Mouse (Mus musculus) kidney, embryonic 14.5 days (tissue): Measurements from ENCODE around the gene Lrrc39. TPM values are rescaled to one million over a fixed set of nuclear protein-coding genes. Genes with fewer than 3 reads are reported as not detected.

Source experiments
- ATAC-seq: fragments of 200-750 bp; cut with Nextera tagmentation; 2 replicates; pipeline ENCODE4 v1.8.0; 2017; ENCODE audit warnings: moderate number of reproducible peaks, mild to moderate bottlenecking, moderate TSS enrichment, moderate library complexity; ENCODE audit not compliant: low FRiP score, low TSS enrichment
- H3K27ac ChIP-seq: fragments of 300-500 bp; sonication (generic); 2 replicates; pipeline ENCODE4 v1.5.1; 2014; ENCODE audit warnings: low read depth, mild to moderate bottlenecking, low read length, moderate library complexity, mixed read lengths
- H3K27me3 ChIP-seq: fragments of 300-500 bp; sonication (generic); 2 replicates; pipeline ENCODE4 v1.6.1; 2014; ENCODE audit warnings: mild to moderate bottlenecking, low read length; ENCODE audit not compliant: control insufficient read depth, insufficient read depth
- H3K36me3 ChIP-seq: fragments of 300-500 bp; sonication (generic); 2 replicates; pipeline ENCODE4 v1.6.1; 2014; ENCODE audit warnings: low read length, mixed read lengths; ENCODE audit not compliant: control insufficient read depth, insufficient read depth
- H3K4me1 ChIP-seq: fragments of 300-500 bp; sonication (generic); 2 replicates; pipeline ENCODE4 v1.6.1; 2014; ENCODE audit warnings: low read length, mixed read lengths; ENCODE audit not compliant: control insufficient read depth, insufficient read depth
- H3K4me2 ChIP-seq: fragments of 300-500 bp; sonication (generic); replicated peaks from 2 replicates; pipeline ENCODE4 v1.6.1; 2014; ENCODE audit warnings: low read depth, mild to moderate bottlenecking, low read length
- H3K4me3 ChIP-seq: fragments of 300-500 bp; sonication (generic); 2 replicates; pipeline ENCODE4 v1.5.1; 2014; ENCODE audit warnings: mild to moderate bottlenecking, low read length
- H3K9ac ChIP-seq: fragments of 300-500 bp; sonication (generic); 2 replicates; pipeline ENCODE4 v1.6.1; 2014; ENCODE audit warnings: low read depth, mild to moderate bottlenecking, low read length, moderate library complexity
- H3K9me3 ChIP-seq: fragments of 300-500 bp; sonication (generic); 2 replicates; pipeline ENCODE4 v1.6.1; 2016; ENCODE audit warnings: low read length; ENCODE audit not compliant: control insufficient read depth
- WGBS: fragments of 180-500 bp; shearing (Covaris S2); extraction: QIAGEN DNeasy Blood & Tissue Kit; methylation state at CpG from one replicate; pipeline ENCODE4 v1.1.7; 2014; 5-methylcytosine and 5-hydroxymethylcytosine counted together
- polyA plus RNA-seq: library from polyadenylated mRNA; unstranded; fragments of >200 nt; fragmentation: Nextera tagmentation; extraction: Ambion mirVana; gene quantifications from 2 replicates; pipeline ENCODE4 v1.2.1, GENCODE M21; 2014

Lrrc39 gene
- polyA plus RNA-seq, 1 experiment from 2014 or later: 0.45 TPM

DNA sequence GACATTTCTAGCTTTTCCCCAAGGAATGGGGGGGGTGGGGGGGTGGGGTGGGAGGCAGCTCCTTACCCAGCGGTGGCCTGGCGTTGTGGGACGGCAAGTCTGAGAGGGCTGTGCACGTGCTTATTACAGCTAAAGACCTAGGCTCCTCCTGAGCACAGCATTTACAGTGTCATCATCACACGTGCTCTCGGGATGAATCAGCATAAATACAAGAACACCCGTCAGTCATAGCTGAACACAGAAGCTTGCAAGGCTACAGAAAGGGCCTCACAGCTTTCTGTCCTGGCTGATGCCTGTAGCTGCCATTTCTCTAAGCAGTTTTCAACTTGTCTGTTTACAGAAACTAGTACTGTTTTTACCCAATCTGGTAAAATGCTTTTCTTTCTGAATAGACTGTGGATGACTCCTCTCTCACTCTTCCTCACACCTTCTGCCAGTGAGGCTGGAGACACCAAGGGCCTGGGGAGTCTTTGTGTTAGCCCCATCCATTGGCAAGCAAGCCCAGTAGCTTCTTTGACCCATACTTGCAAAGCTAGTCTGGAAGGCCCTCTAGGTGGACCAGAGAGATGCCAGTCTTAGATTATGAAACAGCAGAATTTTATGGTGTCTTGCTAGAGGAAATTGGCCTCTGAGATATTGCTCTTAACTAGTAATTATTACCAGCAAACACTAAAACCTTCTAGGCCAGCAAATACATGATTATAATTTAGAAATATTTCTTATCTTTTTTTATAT lies 58.0 kb downstream of the Lrrc39 start:
- ATAC-seq: no peak
- Histone ChIP-seq H3K27ac (no peak overlapping the region), H3K4me2 (no peak overlapping the region), H3K27me3 (no peaks in the 10 kb centered on the region), H3K36me3 (peaks cover 29% of the 10 kb centered on the region; the same call in 1 of the 2 replicates), H3K4me1 (no peaks in the 10 kb centered on the region), H3K9ac (no peak overlapping the region), H3K4me3 (no peak overlapping the region), H3K9me3 (no peaks in the 10 kb centered on the region)
- WGBS: 97% methylated on average over 7 of the region's 7 CpGs

DNA sequence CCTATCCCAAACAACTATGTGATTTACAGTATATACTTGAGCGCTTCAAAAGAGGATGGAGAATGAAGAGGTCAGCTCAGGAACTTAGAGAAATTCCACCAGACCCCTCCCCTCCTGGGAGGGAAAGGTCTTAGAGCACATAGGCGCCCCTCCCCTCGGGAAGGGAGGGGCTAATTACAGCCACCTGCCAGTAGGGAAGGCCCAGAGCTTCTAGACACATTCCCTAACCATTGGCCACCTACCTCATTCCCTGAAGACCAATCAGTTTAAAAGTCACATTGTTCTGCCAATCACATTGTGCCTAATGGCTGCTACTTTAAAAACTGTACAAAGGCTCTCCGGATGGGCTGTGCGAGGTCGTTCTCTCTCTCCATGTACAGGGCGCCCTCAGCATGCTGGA lies 59.9 kb downstream of the Lrrc39 start:
- 93% methylated on average over 7 of the region's 7 CpGs for WGBS
- ATAC-seq: no peak
- Histone ChIP-seq H3K9me3 (no peaks in the 10 kb centered on the region), H3K4me3 (no peak overlapping the region), H3K36me3 (peaks cover 33% of the 10 kb centered on the region; the same call in 1 of the 2 replicates), H3K9ac (no peak overlapping the region), H3K4me1 (no peaks in the 10 kb centered on the region), H3K4me2 (no peak overlapping the region), H3K27ac (no peak overlapping the region), H3K27me3 (no peaks in the 10 kb centered on the region)

DNA sequence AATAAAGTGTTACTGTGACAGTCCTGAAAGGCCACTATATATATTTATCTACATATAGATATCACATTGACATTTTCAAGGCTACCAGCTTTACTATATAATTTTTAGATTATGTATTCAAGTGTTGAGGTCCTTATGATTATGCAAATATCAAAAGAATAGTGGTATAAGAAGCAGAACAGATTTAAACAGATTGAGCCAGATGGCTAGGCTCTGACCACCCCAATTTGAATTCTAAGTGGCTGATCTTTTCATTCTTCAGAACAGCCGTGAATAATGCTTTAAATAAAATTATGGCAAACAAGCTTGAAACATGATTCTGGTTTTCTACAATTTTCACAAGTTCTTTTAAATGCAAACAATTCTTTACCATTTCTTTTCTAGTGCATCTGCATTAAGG lies 68.7 kb downstream of the Lrrc39 start:
- H3K36me3 ChIP-seq: peaks cover 63% of the 10 kb centered on the region
- WGBS: 85% methylated on average over 1 of the region's 1 CpGs
- ATAC-seq: no peak

More for the DNA sequence above, 68.7 kb downstream of the Lrrc39 start:
- Histone ChIP-seq H3K4me3 (no peak overlapping the region), H3K4me1 (no peaks in the 10 kb centered on the region), H3K9ac (no peak overlapping the region), H3K9me3 (no peaks in the 10 kb centered on the region), H3K4me2 (no peak overlapping the region), H3K27me3 (no peaks in the 10 kb centered on the region), H3K27ac (no peak overlapping the region)

Other genes starting within 250 kb of the Lrrc39 start
- gene Cdc14a, start 138.9 kb upstream of the Lrrc39 start, polyA plus RNA-seq: 8.7 and 17.9 TPM in 2 replicates
- 92.2 and 95.6 TPM in 2 replicates for gene Rtca, start 54.8 kb upstream of the Lrrc39 start, polyA plus RNA-seq
- 14.2 and 17.6 TPM in 2 replicates for gene Dbt, start 49.9 kb upstream of the Lrrc39 start, polyA plus RNA-seq
- 19.3 and 30.8 TPM in 2 replicates for gene Sass6, start 32.0 kb downstream of the Lrrc39 start, polyA plus RNA-seq
- gene Trmt13, start 51.6 kb downstream of the Lrrc39 start, polyA plus RNA-seq: 28.7 and 32.1 TPM in 2 replicates
- 65.6 and 106 TPM in 2 replicates for gene Mfsd14a, start 99.7 kb downstream of the Lrrc39 start, polyA plus RNA-seq
- not detected in 2 replicates for gene Gm43191, start 118.3 kb downstream of the Lrrc39 start, polyA plus RNA-seq
- gene Slc35a3, start 149.9 kb downstream of the Lrrc39 start, polyA plus RNA-seq: 9.0 and 15.9 TPM in 2 replicates
- gene Agl, start 245.2 kb downstream of the Lrrc39 start, polyA plus RNA-seq: 13.0 and 22.2 TPM in 2 replicates